Mouse (Mus musculus) myocyte (in vitro differentiated cells): ENCODE measurements at regions not wholly inside any gene's neighbourhood (a gene's known extent, or its start where the extent isn't known, plus 50 kb on each side); places are given as distances from the start of the nearest gene placed in this dataset.

Source experiments
- H3K27me3 ChIP-seq: one replicate; pipeline ENCODE4 v1.6.1; 2011; ENCODE audit not compliant: control insufficient read depth, insufficient read depth, insufficient read length
- H3K36me3 ChIP-seq: one replicate; pipeline ENCODE4 v1.6.1; 2011; ENCODE audit not compliant: control insufficient read depth, insufficient read depth
- H3K4me2 ChIP-seq: one replicate; pipeline ENCODE4 v1.6.1; 2011; ENCODE audit warnings: low read depth, control low read depth
- H3K4me3 ChIP-seq: one replicate; pipeline ENCODE4 v1.5.1; 2011; ENCODE audit warnings: mild to moderate bottlenecking, control low read depth, moderate library complexity
- H3K79me2 ChIP-seq: one replicate; pipeline ENCODE4 v1.6.1; 2011; ENCODE audit not compliant: control insufficient read depth, insufficient read depth
- H3ac ChIP-seq: one replicate; pipeline ENCODE4 v1.6.1; 2011; ENCODE audit not compliant: control insufficient read depth, insufficient read length
- CEBPB ChIP-seq: IDR thresholded peaks from 2 replicates; pipeline ENCODE4 v1.6.1; 2011; ENCODE audit warnings: mild to moderate bottlenecking, moderate library complexity; ENCODE audit not compliant: poor library complexity, insufficient read depth, severe bottlenecking
- E2F4 ChIP-seq: IDR thresholded peaks from one replicate; pipeline ENCODE4 v1.6.1; 2011; ENCODE audit warnings: mild to moderate bottlenecking, control low read depth, moderate library complexity; ENCODE audit not compliant: insufficient read depth
- MAX ChIP-seq: IDR thresholded peaks from one replicate; pipeline ENCODE4 v1.6.1; 2011; ENCODE audit warnings: low read depth, mild to moderate bottlenecking, control low read depth
- MYOD1 ChIP-seq, 3 experiments: IDR thresholded peaks; one replicate each; pipeline ENCODE4 v1.6.1; 2011; ENCODE audit warnings: control low read depth in 2 of 3, low read depth in 2 of 3, mild to moderate bottlenecking in 2 of 3, moderate library complexity in 1 of 3; ENCODE audit not compliant: insufficient read length in 2 of 3, control insufficient read depth in 1 of 3
- MYOG ChIP-seq, 3 experiments: IDR thresholded peaks; one replicate each; pipeline ENCODE4 v1.6.1; 2011; ENCODE audit warnings: control low read depth in 2 of 3, low read depth in 2 of 3, mild to moderate bottlenecking in 2 of 3; ENCODE audit not compliant: insufficient read length in 2 of 3, control insufficient read depth in 1 of 3, insufficient read depth in 1 of 3
- POLR2A ChIP-seq: IDR thresholded peaks from one replicate; pipeline ENCODE4 v1.6.1; 2011; ENCODE audit warnings: low read depth, mild to moderate bottlenecking, control low read depth, moderate library complexity; ENCODE audit not compliant: insufficient read length
- POLR2AphosphoS2 ChIP-seq: IDR thresholded peaks from one replicate; pipeline ENCODE4 v1.6.1; 2011; ENCODE audit warnings: low read depth, control low read depth; ENCODE audit not compliant: insufficient read length
- REST ChIP-seq: IDR thresholded peaks from one replicate; pipeline ENCODE4 v1.6.1; 2011; ENCODE audit warnings: mild to moderate bottlenecking, control low read depth, moderate library complexity; ENCODE audit not compliant: insufficient read depth, insufficient read length
- SRF ChIP-seq: IDR thresholded peaks from one replicate; pipeline ENCODE4 v1.6.1; 2011; ENCODE audit warnings: low read depth; ENCODE audit not compliant: control insufficient read depth, insufficient read length
- TCF12 ChIP-seq: IDR thresholded peaks from one replicate; pipeline ENCODE4 v1.6.1; 2011; ENCODE audit warnings: mild to moderate bottlenecking, control low read depth; ENCODE audit not compliant: poor library complexity, insufficient read depth, severe bottlenecking
- TCF3 ChIP-seq: IDR thresholded peaks from one replicate; pipeline ENCODE4 v1.6.1; 2011; ENCODE audit warnings: low read depth, control low read depth; ENCODE audit not compliant: insufficient read length
- USF1 ChIP-seq: IDR thresholded peaks from one replicate; pipeline ENCODE4 v1.6.1; 2011; ENCODE audit warnings: low read depth, mild to moderate bottlenecking, control low read depth, moderate library complexity

- no peak for TF ChIP-seq MYOD1 (IDR thresholded peaks at IDR 0.05; ENCODE audit: control insufficient read depth in 1 of 3, insufficient read length in 2 of 3, low read depth in 2 of 3)
- TF ChIP-seq MAX, result no peak
- no peak for TF ChIP-seq REST
- no peak for TF ChIP-seq TCF3
- Histone ChIP-seq H3K27me3 (no peaks in the 10 kb centered on the region), H3K4me3 (no peak overlapping the region), H3K36me3 (no peaks in the 10 kb centered on the region), H3K4me2 (no peak overlapping the region), H3ac (no peak overlapping the region), H3K79me2 (no peaks in the 10 kb centered on the region)
These were observed 195.5 kb upstream of the Atp2b1 start for GRCm38 (mm10) chr10:98718706-98719105.

- H3ac ChIP-seq, result no peak overlapping the region
- H3K27me3 ChIP-seq, result no peaks in the 10 kb centered on the region
- no peak overlapping the region for H3K4me3 ChIP-seq
- TF ChIP-seq E2F4, result no peak
- TF ChIP-seq MYOG (IDR thresholded peaks at IDR 0.05; ENCODE audit: control insufficient read depth in 1 of 3, insufficient read depth in 1 of 3, insufficient read length in 2 of 3, low read depth in 2 of 3), result no peak
- TF ChIP-seq REST, result no peak
- TF ChIP-seq SRF, result no peak
- no peak for TF ChIP-seq MAX
- TF ChIP-seq CEBPB, result no peak
- no peak for TF ChIP-seq MYOD1 (IDR thresholded peaks at IDR 0.05; ENCODE audit: control insufficient read depth in 1 of 3, insufficient read length in 2 of 3, low read depth in 2 of 3)
- H3K79me2 ChIP-seq, result no peaks in the 10 kb centered on the region
- no peak overlapping the region for H3K4me2 ChIP-seq
- no peaks in the 10 kb centered on the region for H3K36me3 ChIP-seq
These were observed 193.8 kb upstream of the Atp2b1 start for GRCm38 (mm10) chr10:98720256-98721005.

GRCm38 (mm10) chr10:98725110-98725509 is 189.1 kb upstream of the Atp2b1 start:
- H3K36me3 ChIP-seq, result no peaks in the 10 kb centered on the region
- H3ac ChIP-seq, result no peak overlapping the region
- no peaks in the 10 kb centered on the region for H3K79me2 ChIP-seq
- no peak for TF ChIP-seq USF1
- no peak overlapping the region for H3K4me2 ChIP-seq
- no peak overlapping the region for H3K4me3 ChIP-seq
- H3K27me3 ChIP-seq, result no peaks in the 10 kb centered on the region

- no peaks in the 10 kb centered on the region for H3K36me3 ChIP-seq
- no peaks in the 10 kb centered on the region for H3K27me3 ChIP-seq
- H3ac ChIP-seq, result no peak overlapping the region
- H3K4me3 ChIP-seq, result no peak overlapping the region
- no peaks in the 10 kb centered on the region for H3K79me2 ChIP-seq
- no peak overlapping the region for H3K4me2 ChIP-seq
- TF ChIP-seq REST, result no peak
- TF ChIP-seq MYOD1 (IDR thresholded peaks at IDR 0.05; ENCODE audit: control insufficient read depth in 1 of 3, insufficient read length in 2 of 3, low read depth in 2 of 3), result no peak
- no peak for TF ChIP-seq CEBPB
- TF ChIP-seq TCF3, result no peak
- TF ChIP-seq SRF, result no peak
- no peak for TF ChIP-seq POLR2A
- no peak for TF ChIP-seq MYOG (IDR thresholded peaks at IDR 0.05; ENCODE audit: control insufficient read depth in 1 of 3, insufficient read depth in 1 of 3, insufficient read length in 2 of 3, low read depth in 2 of 3)
- TF ChIP-seq TCF12, result no peak
- no peak for TF ChIP-seq MAX
- TF ChIP-seq E2F4, result no peak
- no peak for TF ChIP-seq USF1
- no peak for TF ChIP-seq POLR2AphosphoS2
These were observed 187.1 kb upstream of the Atp2b1 start for GRCm38 (mm10) chr10:98727130-98727529.

- Histone ChIP-seq H3K4me2 (no peak overlapping the region), H3K79me2 (no peaks in the 10 kb centered on the region), H3K4me3 (no peak overlapping the region), H3ac (no peak overlapping the region), H3K36me3 (no peaks in the 10 kb centered on the region), H3K27me3 (no peaks in the 10 kb centered on the region)
- TF ChIP-seq REST (no peak), TCF3 (no peak), E2F4 (no peak), POLR2AphosphoS2 (no peak), MYOG (IDR thresholded peaks at IDR 0.05; ENCODE audit: control insufficient read depth in 1 of 3, insufficient read depth in 1 of 3, insufficient read length in 2 of 3, low read depth in 2 of 3) (no peak), SRF (no peak), MYOD1 (IDR thresholded peaks at IDR 0.05; ENCODE audit: control insufficient read depth in 1 of 3, insufficient read length in 2 of 3, low read depth in 2 of 3) (no peak), MAX (no peak), TCF12 (no peak), USF1 (no peak), CEBPB (no peak), POLR2A (no peak)
These were observed 185.7 kb upstream of the Atp2b1 start for GRCm38 (mm10) chr10:98728396-98729030.
